Mouse (Mus musculus) spleen, adult 2 months (tissue): Measurements from ENCODE around the gene Olfr615.

Experiments used
- CTCF ChIP-seq: fragments of 200-500 bp; IDR thresholded peaks from 2 replicates; pipeline ENCODE4 v1.5.1; 2011; ENCODE audit warnings: mild to moderate bottlenecking, inconsistent platforms; ENCODE audit not compliant: insufficient read depth, insufficient read length, insufficient replicate concordance; ENCODE audit errors: extremely low read depth
- POLR2A ChIP-seq: fragments of 200-500 bp; IDR thresholded peaks from 2 replicates; pipeline ENCODE4 v1.6.1; 2011; ENCODE audit warnings: low read depth, low read length, inconsistent platforms

DNA sequence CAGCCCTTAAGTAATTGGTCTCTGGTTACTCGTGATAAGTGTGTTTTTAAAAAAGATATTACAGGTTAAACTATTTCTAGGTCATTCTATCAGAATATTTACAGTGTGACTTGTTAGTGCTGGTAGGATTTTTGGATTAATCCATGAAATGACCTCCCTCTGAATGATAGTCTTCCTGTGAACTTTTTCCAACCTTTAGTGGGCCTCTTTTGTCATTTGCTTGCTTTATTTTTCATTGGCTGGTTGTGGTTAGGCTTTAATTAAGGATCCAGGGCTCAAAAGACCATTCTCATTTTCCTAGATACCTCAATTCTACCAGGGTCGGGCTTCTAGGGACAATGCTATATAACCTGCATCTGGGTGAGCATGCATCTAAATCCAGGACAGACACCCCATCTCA is 33.9 kb downstream of the Olfr615 start, which contains the start of gene Olfr618:
- TF ChIP-seq CTCF = no peak
- no peak for TF ChIP-seq POLR2A
